Mouse (Mus musculus) urinary bladder, adult 2 months (tissue): Measurements from ENCODE around the gene Irs1. TPM values are rescaled to one million over a fixed set of nuclear protein-coding genes. Genes with fewer than 3 reads are reported as not detected.

ENCODE experiments used
- DNase-seq: peaks from one replicate; pipeline ENCODE4 v3.0.0; 2022; ENCODE audit warnings: low spot score
- polyA plus RNA-seq: library from polyadenylated mRNA; depleted of rRNA; stranded (reverse); fragments of >200 nt; gene quantifications from 2 replicates; pipeline ENCODE4 v1.2.3, GENCODE M21; 2012

Gene Irs1
- polyA plus RNA-seq, 1 experiment = 6.6 TPM

- no peak for DNase-seq
Observed at GRCm38 (mm10) chr1:82257457-82257856, 33.8 kb downstream of the Irs1 start.

DNA sequence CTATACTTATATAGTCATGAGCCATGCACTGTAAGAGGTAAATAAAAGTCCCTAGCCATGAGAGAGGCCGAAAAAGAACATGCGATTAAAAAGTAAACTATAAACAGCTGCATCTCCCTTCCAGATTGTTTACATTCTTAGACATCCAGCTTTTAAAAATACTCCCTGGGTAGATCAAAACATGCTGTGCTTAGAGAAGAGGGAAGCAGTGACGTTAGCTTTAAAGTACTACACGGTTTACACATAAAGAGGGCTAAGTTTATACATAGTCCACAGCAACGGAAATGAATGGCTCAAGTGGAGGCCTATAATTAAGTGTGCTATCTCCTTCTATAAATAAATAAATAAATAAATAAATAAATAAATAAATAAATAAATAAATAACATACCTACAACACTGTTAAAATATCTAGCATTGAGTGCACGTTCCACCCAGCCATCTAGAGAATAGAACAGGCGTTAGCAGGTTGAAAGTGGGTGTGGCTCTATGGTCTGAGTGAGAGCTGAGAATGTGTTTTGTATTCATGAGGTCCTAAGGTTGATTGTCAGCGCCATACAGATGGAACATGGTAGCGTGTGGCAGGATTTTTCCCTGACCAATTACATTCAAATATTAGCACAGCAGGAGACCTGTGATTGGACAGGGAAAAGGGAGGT lies 37.3 kb downstream of the Irs1 start:
- no peak for DNase-seq

DNA sequence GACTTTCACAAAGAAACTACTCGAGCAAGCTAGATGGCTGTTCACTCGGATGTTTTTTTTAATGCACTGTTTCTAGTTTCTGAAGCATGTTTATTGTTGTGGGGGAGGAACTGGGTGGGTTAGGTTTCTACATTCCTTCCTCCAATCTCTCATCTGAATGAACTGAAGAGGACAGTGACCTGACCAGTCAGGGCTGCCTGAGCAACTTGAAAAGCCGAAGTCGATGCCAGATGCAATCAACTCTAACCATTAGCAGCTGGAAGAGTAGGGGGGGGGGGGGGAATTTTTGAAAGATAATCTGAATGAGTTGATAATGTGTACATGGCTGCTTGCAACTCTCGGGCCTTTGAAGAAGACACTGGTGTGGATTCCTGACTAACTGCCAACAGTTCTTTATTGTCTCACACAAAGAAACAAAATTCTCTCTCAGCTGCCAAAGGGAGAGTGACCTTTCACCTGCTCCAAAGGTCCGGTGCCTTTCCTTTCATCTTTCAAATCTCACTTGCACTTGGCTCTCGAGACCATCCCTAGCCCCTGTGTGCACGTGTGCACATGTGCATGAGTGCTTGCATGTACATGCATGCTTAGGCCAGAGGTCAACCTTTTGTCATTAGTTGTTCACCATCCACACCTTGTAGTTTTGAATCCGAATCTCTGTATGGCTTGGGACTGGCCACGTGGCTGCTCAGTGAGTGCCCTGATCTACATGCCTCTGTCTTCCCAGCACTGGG lies 43.8 kb downstream of the Irs1 start:
- no peak for DNase-seq

DNA sequence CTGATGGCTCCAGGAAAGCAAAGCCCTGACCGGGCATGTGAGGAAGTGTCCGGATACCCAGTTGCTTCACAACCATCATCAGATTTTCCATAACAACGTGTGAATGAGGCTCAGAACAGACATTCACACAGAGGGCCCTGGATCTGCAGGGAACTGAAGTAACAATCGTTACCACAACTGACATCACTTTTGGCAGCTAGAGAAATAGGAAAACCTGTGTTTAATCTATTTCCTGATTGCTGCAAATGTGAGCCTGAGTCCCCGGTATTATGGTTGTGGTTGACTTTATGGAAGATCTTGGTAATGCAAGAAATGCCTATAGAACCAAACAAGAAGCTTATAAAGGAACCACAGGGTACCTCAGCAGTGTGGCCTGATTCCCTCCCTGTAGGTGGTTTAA lies 46.2 kb downstream of the Irs1 start:
- DNase-seq = no peak

DNA sequence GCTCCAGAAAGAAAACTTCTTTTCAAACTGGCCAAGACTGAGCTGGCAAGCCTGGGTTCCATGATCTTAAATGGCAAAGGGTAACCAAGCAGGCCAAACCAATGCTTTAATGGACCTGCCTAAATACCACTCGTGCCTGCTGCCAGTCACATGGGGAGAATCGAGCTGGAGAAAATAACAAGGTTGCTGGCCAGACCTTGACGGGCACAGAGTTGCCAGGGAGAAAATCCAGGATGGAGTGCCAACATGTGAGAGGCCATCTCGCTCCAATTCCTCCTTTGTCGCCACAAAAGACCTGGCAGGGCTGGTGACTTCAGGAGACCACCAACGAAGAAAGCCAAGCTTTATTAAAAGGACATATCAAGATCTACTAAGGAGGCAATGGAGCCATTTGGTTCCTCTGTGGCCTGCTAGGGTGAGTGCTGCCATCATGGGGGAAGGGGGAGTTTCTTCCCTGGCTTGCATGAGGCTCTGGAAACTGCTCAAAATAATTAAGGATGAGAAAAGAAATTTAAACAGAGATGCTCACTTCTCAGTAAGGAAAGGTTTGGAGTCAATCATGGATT lies 47.9 kb downstream of the Irs1 start:
- DNase-seq = no peak

GRCm38 (mm10) chr1:82239409-82240201 lies 51.6 kb downstream of the Irs1 start:
- no peak for DNase-seq

DNA sequence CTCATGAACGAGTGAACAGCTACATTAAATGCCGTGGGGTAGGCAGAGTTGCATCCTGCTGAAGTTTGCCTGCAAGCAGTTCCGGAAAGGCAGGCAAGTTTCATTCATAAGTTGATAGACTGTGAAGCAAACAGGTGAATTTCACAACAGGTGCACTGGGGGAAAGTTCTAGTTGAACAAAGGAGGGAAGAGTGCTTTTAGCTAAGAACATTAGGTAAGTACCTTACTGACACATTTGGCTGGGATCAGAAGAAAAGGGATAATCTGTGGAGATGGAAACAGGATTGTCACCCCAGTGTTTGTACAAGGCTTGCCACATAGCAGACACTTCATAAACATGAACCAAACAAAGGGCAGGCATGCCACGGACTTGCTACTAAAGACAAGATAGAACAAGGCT lies 53.0 kb downstream of the Irs1 start:
- DNase-seq = no peak

- no peak for DNase-seq
Observed at GRCm38 (mm10) chr1:82235455-82236104, 55.6 kb downstream of the Irs1 start.

DNA sequence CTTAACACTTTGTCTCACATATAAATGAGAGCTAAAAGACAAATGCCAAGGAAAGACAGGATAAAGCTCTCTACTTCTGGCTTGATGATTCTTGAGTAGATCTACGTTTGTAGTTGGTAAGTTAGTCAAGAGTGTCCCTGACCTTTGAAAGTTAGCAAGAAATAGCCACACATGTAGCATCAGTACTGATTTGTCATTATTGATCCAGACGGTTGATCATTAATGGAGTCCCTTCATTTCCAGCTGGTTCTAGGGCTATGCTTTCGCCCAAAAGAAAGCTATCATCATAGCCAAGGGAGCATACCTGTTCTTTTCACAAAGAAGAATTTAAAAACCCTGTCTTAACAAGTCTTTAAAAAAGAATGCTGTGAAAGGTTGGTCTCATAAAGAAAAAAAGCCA lies 56.6 kb downstream of the Irs1 start:
- DNase-seq = no peak

DNA sequence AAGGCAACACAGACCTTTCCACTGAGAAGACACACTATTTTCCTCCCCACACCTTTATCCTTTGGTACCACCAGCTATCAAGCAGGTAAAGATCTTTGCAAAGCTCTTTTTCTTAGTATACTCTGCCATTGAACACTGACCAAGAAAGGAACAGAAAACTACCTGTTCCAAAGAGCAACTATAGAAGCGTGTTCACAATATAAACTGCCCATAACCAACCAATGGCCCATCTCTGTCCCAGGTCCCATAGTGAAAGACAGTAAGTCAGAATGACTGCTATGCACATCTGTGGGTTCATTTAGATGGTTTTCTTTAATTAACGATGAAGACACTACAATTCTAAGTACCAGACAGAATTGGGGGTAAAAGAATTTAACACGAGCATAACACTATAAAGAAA lies 58.4 kb downstream of the Irs1 start, which contains the start of gene Gm9747:
TSS of gene Gm9747 (plus strand) at position 301 of the 400 bp plus-strand sequence.
- DNase-seq = no peak

DNA sequence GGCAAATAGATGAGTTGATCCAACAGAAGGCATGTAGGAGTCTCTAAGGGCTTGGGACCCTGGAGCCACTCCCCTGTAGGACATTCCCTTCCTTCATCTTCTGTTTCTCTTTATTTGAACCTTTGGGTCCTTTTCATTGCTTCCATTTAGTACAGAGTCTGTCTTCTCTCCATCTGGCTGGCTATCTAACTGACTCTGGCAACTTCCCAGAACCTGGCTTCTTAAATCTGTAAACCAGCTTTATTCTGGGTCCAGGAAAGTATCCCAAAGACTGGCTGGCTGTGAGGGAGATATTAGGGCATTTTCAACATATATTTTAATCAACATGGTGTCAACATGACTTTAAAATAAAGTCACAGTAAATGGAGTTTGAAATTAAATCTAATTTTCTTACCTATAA lies 62.4 kb downstream of the Irs1 start:
- no peak for DNase-seq

DNA sequence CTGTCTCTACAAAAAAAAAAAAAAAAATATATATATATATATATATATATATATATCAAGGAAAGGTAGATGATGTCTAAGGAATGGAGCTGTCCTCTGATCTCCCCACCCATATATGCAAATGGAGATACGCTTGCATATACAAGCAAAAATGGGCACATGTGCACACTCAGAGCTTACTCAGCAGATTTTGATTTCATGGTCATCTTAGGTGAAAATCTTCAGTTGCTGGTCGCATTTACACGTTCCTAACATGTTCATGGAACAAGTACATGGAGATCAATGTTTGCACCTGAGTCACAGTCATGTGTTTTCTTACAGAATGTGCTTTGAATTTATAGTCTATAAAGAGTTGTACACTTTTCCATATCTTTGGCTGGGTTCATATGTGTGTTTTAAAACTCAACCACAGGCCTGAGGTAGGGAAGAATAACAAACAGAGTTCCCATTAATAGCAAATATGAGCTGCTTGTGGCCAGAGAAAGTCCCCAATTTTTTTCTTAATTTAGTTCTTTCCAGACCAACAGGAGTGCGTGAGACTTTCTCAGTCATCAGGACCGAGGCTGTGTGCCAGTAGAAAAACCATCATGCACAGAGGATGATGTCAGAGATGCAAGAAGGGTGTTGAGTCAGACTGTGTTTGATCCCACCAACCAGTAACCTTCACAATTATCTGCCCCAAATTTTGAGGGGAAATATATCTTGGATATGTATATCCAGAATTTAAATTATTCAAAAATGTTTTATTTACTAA lies 68.0 kb downstream of the Irs1 start:
- no peak for DNase-seq

DNA sequence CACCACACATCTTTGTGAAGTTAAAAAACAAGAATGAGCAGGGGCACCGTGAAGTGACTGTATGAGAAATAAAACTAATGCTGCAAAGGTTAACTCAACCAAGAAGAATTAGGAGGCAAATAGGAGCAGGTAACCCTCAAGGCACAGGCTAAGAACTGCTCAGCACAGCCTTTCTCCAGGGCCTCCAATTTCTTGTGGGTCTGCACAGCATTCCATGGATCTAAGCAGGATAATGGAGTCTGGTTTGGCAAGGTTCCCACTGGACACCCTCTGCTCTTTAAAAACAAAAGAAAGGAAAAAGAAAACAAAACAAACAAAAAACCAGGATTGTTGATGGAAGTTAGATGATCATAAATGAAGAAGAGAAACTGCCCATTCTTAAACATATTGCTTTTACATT lies 69.8 kb downstream of the Irs1 start:
- no peak for DNase-seq

GRCm38 (mm10) chr1:82220673-82221396 lies 70.4 kb downstream of the Irs1 start:
- no peak for DNase-seq

GRCm38 (mm10) chr1:82207511-82207910 lies 83.7 kb downstream of the Irs1 start:
- DNase-seq = no peak

DNA sequence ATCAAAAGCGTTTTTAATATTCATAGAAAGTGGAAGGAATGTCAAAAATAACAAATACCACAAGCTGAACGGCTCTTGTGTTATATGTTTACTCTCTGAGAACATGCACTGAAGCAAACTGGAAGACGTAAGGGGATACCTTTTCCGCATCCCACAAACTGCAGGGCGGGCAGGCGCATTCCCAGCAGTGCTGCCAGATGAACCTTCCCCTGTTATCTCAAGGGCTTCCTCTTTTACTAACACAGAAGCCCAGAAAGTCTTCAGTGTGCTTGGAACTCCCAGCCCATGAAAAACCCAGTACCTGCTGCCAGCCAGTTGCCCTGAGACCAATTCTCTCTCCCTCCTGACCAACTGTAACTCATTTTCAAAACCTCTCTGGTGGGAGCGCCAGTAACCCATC lies 90.6 kb downstream of the Irs1 start:
- no peak for DNase-seq

DNA sequence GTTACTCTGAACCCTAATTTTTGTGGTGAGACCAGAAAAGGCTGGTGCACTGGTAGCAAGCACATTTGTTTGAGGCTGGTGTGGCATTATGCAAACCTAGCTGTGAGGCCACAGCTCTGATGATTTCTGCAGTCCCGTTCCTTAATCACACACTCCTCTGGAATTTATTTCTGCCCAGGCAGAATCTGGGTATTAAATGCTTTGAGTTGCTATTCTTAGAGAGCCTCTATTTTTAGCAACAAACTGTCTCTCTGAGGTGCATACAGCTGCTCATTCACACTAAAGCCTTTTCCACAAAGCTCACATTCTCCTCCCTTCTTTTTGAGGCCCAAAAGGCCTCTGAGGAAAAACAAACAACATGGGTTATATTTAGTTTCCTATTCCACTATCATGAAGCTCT lies 91.3 kb downstream of the Irs1 start:
- no peak for DNase-seq

DNA sequence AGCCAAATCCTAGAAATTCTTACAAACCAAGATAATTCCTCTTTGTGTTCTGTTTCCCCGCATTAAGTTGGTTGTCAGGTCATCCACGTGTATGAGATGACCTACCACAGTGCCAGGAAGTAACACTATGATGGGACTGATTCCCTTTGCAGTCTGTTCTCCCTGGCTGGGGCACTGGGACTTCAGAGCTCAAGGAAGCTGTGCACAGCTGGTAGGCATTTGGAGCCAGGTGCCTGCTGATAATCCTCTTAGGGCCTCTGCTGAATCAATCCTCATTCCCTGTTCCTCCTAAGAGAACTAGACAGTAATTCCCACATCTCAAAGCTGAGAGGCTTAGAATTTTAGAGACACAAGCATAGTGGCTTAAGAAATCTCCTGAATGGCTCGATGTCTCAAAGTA lies 99.6 kb downstream of the Irs1 start:
- no peak for DNase-seq

DNA sequence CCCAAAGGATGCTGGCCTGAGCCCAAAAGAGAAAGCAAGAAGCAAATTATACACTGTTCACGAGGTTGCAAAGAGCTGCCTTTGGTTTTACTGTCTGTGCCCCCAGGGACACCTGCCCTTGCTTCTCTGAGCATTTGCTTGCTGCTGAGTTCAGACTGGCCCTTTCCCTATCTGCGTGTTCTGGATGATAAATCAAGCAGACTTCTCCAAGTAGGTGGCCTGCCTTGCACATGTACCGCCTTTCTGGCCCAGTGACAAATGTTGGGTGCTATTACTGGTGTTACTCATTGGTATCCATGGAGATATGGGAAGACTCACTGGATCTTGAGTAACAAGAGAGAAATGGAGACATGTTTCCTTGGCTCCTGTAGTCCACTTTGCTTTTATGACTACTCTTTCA lies 101.7 kb downstream of the Irs1 start:
- no peak for DNase-seq

DNA sequence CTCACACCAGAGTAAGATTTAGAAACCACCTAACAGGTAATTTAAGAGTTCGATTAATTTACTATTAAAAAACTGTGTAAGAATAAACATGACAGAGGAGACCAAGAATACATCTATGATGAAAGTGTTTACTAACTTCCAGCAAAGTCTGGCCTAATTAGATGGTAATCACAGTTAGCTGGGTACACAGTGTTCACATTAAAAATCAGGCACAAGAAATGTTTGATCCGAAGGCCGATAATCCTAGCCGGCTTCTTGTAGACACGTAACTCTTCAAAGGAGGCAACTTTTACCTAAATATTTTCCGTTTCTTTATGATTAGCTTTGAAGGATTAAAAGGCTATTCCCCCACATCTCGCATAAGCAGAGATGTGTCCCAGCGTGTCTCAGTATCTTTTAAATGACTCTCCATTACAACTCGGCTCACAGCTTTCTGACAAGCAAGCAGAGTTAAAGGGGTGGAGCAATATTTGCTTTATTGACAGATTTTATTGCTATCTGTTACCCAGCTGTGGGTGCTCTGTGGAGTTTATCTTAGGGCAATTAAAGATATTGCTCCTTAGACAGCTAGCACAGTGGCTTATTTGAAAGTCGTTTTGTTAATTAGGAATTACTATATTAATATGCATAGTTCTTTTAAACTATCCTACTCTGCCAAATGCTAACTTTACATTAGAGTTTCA lies 102.5 kb downstream of the Irs1 start:
- no peak for DNase-seq
